Mouse (Mus musculus): ENCODE measurements around the gene Ccdc63.

Ccdc63 gene

GRCm38 (mm10) chr5:122084470-122084869, 56.2 kb downstream of the Ccdc63 start:
- no peak for DNase-seq (ENCODE audit: low read depth)

GRCm38 (mm10) chr5:122083282-122083681, 57.3 kb downstream of the Ccdc63 start:
- DNase-seq (ENCODE audit: low read depth): no peak

DNA sequence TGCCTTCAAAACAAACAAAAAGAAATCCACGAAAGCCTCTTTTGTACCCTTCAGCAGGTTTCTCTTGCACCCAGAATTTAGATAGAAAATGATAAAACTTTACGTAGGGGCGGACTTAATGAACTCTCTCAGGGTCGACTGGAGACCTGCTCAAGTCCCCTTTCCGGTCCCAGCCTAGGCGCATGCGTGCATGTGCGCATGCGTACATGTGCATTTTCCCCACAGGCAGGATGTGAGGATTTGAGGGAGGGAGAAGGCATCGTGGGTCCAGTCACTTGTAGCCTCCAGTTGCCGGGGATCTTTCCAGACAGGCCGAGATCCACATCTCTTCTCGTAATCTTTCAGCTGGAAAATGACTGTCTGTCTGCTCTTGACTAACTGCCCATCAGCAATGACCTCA, 59.2 kb downstream of the Ccdc63 start:
- no peak for DNase-seq (ENCODE audit: low read depth)

DNA sequence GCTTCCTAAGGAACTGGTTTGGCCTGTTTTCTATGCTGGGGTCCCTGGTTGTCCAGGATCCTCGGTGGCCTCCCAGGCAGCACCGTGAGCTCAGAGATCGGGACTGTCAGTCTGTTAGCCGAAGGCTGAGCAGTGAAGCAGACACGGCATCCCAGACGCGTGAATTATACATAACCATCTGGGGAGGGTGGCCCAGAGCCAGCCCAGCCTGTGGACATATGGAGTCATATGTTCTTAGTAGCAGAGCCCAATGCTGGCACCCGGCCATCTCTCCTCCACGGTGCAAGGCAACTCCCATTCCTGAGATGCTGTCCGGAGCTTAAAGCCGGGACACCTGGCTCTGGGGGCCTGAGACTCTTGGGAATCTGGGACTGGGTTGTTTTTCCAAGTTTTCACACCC, 59.7 kb downstream of the Ccdc63 start:
- no peak for DNase-seq (ENCODE audit: low read depth)

- DNase-seq (ENCODE audit: low read depth): peak; percentile 46
These were observed 60.8 kb downstream of the Ccdc63 start for GRCm38 (mm10) chr5:122079796-122080195.

DNA sequence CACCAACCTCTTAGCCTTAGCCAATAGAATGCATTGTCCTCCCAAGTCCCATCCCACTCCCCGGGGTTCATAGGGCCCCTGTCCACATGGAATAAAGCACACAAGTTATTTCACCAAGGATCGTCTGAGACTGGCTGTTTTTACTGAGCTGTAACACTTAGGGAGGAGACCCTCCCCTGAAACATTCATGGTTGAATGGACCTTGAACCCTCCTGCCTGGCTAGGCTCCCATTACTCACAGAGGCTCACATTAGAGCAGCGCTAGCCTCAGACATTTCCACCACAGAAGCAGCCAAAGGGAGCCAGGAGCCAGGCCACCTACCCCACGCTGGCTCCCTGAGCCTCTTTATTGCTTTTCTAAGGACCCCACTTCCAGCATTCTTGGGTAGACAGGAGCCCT, 63.4 kb downstream of the Ccdc63 start:
- no peak for DNase-seq (ENCODE audit: low read depth)

GRCm38 (mm10) chr5:122075736-122076135, 64.9 kb downstream of the Ccdc63 start:
- peak; percentile 40 for DNase-seq (ENCODE audit: low read depth)

DNA sequence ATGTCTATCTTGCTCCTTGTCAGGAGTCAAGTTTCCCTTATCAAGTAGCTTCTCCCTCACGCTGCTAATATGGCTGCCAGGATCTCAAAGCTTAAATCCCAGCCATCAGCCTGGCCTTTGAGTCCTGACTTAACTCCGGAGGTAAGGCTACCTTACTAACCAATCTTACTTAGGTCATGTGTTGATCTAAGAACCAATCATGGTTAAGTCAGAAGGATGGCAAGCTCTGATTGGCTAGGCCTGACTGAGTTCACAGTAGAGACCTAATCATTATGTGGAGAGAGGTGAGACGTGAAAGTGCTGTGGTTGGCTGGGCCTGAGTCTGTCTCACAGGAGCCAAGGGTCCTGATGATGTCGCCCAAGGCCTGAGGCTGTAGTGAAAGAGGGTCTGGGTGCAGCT, 68.6 kb downstream of the Ccdc63 start:
- DNase-seq (ENCODE audit: low read depth): no peak

- no peak for DNase-seq (ENCODE audit: low read depth)
These were observed 69.4 kb downstream of the Ccdc63 start for GRCm38 (mm10) chr5:122070963-122071800.

GRCm38 (mm10) chr5:122068563-122068962, 72.1 kb downstream of the Ccdc63 start:
- no peak for DNase-seq (ENCODE audit: low read depth)

DNA sequence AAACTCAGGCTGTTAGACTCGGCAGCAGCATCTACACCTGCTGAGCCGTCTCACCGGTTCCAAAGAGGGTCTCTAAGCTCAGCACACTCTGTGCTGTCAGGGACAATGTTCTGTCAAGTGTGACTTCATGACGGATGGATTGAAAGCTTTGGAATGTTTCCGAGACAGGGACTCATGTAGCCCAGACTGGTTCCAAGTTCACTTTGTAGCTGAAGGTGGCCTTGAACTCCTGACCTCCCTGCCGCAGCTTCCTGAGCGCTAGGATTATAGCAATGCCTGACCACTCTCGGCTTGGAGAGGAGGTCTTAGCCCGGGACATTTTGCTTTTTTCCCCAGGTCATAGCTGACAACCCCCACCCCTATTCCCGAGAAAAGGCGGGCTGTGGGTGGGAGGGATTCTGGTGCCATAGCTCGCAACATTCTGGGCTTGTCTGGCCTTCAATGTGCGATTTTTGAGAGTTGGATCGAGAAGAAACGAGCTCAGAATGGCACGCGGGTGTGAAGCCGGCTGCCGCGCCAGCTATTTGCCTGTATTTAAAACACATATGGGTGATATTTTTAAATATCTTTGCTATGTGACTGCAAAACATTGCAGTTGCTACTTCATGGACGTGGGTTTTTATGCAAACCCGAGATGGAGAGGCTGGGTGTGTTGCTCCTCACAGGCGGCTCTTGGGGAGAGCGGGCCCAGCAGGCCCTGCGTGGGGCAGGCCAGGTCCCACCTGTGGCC, 77.3 kb downstream of the Ccdc63 start:
- no peak for DNase-seq (ENCODE audit: low read depth)

DNA sequence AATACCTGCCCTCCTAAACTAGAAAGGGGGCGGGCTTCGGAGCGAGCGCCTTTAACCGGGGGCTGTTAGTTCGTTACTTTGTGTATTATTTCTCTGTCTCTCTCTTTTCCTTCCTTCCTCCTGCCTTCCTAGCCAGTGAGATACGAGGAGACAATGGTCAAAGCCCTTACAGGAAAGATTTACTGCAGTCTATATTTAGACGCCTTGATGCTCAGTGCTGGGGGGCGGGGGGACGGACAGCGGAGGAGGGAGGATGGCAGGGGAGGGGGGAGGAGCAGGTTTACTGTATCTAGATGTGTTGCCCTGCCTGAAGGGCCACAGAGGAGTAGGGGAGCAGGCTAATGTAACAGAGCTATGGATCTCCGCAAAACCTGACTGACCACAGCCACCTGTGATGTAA, 78.1 kb downstream of the Ccdc63 start:
- DNase-seq (ENCODE audit: low read depth): no peak

- DNase-seq (ENCODE audit: low read depth): no peak
These were observed 79.8 kb downstream of the Ccdc63 start for GRCm38 (mm10) chr5:122060767-122061333.

DNA sequence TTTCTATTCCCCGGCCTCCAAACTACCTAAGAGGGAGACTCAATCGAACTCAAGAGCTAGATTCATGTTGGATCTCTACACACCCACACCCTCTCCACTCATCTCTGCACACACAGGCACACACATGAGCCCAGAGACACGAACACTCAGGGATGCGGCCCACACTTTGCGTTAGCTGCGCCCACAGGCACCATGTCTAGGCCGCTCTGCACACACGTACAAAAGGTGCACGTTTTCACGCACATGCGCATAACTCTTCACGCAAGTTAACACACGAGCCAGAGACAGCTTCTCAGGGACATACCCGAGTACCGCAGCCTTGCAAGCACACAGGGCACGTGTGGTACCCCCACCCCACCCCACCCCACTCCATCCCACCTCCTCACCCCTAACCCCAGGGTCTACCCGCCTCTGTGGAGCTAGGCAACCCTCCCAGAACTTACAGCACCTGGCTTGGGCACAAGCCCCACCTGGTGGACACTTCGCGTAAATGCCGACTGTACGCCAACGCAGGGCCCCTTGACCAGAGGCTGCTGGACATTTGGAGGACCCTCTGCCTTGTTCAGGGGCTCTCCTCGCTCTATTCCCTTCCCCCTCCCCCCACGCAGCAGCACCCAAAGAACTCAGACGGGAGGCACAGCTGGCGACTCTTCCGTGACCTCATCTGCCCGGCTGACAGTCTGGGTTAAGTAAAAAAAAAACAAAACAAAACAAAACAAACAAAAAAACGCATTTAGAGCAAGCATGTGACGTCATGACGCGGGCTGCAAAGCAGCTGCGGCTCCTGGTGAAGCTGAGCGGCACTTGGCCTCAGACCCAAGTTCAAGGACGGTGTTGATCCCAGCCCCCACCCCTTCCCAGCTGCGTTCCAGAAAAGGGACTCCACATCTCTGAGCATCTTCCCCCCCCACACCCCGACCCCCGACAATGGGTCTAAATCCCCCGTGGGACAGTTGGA, 81.3 kb downstream of the Ccdc63 start:
- DNase-seq (ENCODE audit: low read depth): peak; percentile 57

Measured in induced T-regulatory cell, adult 2 months (primary cell).